Mouse (Mus musculus): Measurements from ENCODE around the gene Sh3bp5l. TPM values are rescaled to one million over a fixed set of nuclear protein-coding genes. Genes with fewer than 3 reads are reported as not detected.

Gene Sh3bp5l
- polyA plus RNA-seq, 1 experiment from 2014 or later = 56.6 TPM

DNA sequence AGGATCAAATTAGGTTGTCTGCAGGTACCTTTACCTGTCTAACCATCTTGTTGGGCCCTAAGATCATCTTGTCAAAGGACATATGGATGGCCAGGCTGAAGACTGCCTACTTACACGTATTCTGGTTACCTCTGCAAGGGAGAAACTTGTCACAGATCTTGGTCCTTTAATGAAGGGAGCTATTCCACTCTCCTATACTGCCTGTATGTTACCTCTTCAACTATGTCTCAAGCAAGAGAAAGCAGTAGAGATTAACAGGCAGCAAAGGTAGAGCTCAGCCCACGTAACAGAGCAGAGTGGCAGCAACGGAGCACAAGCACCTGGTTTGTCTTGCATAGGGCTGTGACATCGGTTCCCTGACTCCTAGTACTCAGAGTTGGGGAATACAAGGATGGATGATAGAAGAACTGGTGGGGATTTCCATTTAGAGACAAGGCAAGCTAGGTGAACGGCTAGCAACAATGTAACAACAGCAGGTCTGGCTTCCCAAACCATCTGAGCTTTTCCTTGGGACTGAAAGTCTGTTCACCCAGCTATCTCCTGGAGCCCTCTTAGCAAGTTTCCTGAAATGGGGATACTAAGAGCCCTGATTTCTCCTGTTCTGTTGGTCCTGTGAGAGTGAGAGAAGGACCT lies 14.9 kb upstream of the Sh3bp5l start:
- no peak overlapping the region for H3K27ac ChIP-seq (ENCODE audit: low read length)
- ATAC-seq = no peak
- no peaks in the 10 kb centered on the region for H3K4me1 ChIP-seq (replicated peaks; ENCODE audit: control insufficient read depth, insufficient read depth, low read length)
- H3K36me3 ChIP-seq (ENCODE audit: control insufficient read depth, insufficient read depth) = peaks cover 10% of the 10 kb centered on the region
- H3K9ac ChIP-seq (replicated peaks; ENCODE audit: low read depth, low read length) = no peak overlapping the region
- H3K9me3 ChIP-seq (ENCODE audit: control insufficient read depth, low read length) = no peaks in the 10 kb centered on the region
- H3K4me3 ChIP-seq (replicated peaks; ENCODE audit: low read length) = no peak overlapping the region
- WGBS = 90% methylated on average over 5 of the region's 5 CpGs
- no peak overlapping the region for H3K4me2 ChIP-seq (ENCODE audit: low read length)
- no peaks in the 10 kb centered on the region for H3K27me3 ChIP-seq (replicated peaks; ENCODE audit: control insufficient read depth, insufficient read depth, low read length)

GRCm38 (mm10) chr11:58316344-58316743 lies 14.2 kb upstream of the Sh3bp5l start:
- peaks cover 10% of the 10 kb centered on the region for H3K36me3 ChIP-seq (ENCODE audit: control insufficient read depth, insufficient read depth)
- H3K27me3 ChIP-seq (replicated peaks; ENCODE audit: control insufficient read depth, insufficient read depth, low read length) = no peaks in the 10 kb centered on the region
- H3K4me3 ChIP-seq (replicated peaks; ENCODE audit: low read length) = no peak overlapping the region
- H3K4me2 ChIP-seq (ENCODE audit: low read length) = no peak overlapping the region
- no peak overlapping the region for H3K27ac ChIP-seq (ENCODE audit: low read length)
- no peaks in the 10 kb centered on the region for H3K9me3 ChIP-seq (ENCODE audit: control insufficient read depth, low read length)
- 0 out of 2 replicates have a peak, but pooled peaks have one; percentile 22 for ATAC-seq
- 87% methylated on average over 17 of the region's 17 CpGs for WGBS
- no peak overlapping the region for H3K9ac ChIP-seq (replicated peaks; ENCODE audit: low read depth, low read length)
- no peaks in the 10 kb centered on the region for H3K4me1 ChIP-seq (replicated peaks; ENCODE audit: control insufficient read depth, insufficient read depth, low read length)

- peaks cover 4% of the 10 kb centered on the region for H3K4me1 ChIP-seq (replicated peaks; ENCODE audit: control insufficient read depth, insufficient read depth, low read length)
- H3K27me3 ChIP-seq (replicated peaks; ENCODE audit: control insufficient read depth, insufficient read depth, low read length) = no peaks in the 10 kb centered on the region
- 74% methylated on average over 28 of the region's 28 CpGs for WGBS
- no peak overlapping the region for H3K9ac ChIP-seq (replicated peaks; ENCODE audit: low read depth, low read length)
- no peak overlapping the region for H3K4me3 ChIP-seq (replicated peaks; ENCODE audit: low read length)
- no peak overlapping the region for H3K27ac ChIP-seq (ENCODE audit: low read length)
- 0 out of 2 replicates have a peak, but pooled peaks have one; percentile 5 for ATAC-seq
- H3K9me3 ChIP-seq (ENCODE audit: control insufficient read depth, low read length) = no peaks in the 10 kb centered on the region
- H3K36me3 ChIP-seq (ENCODE audit: control insufficient read depth, insufficient read depth) = peaks cover 10% of the 10 kb centered on the region
- H3K4me2 ChIP-seq (ENCODE audit: low read length) = no peak overlapping the region
Observed at GRCm38 (mm10) chr11:58316768-58317390, 13.6 kb upstream of the Sh3bp5l start.

GRCm38 (mm10) chr11:58322824-58323569 lies 7.5 kb upstream of the Sh3bp5l start:
- Histone ChIP-seq H3K4me3 (replicated peaks; ENCODE audit: low read length) (peak overlapping the region; percentile 81), H3K9ac (replicated peaks; ENCODE audit: low read depth, low read length) (peak overlapping the region; percentile 94), H3K4me2 (ENCODE audit: low read length) (peak overlapping the region; percentile 86), H3K4me1 (replicated peaks; ENCODE audit: control insufficient read depth, insufficient read depth, low read length) (peaks cover 22% of the 10 kb centered on the region), H3K27ac (ENCODE audit: low read length) (peak overlapping the region; percentile 95), H3K9me3 (ENCODE audit: control insufficient read depth, low read length) (no peaks in the 10 kb centered on the region), H3K27me3 (replicated peaks; ENCODE audit: control insufficient read depth, insufficient read depth, low read length) (no peaks in the 10 kb centered on the region), H3K36me3 (ENCODE audit: control insufficient read depth, insufficient read depth) (peaks cover 19% of the 10 kb centered on the region)
- WGBS = under 1% methylated on average over 62 of the region's 63 CpGs
- peak; percentile 99 for ATAC-seq

GRCm38 (mm10) chr11:58323570-58324340 lies 6.8 kb upstream of the Sh3bp5l start:
- H3K27ac ChIP-seq (ENCODE audit: low read length) = peak overlapping the region; percentile 95
- H3K27me3 ChIP-seq (replicated peaks; ENCODE audit: control insufficient read depth, insufficient read depth, low read length) = no peaks in the 10 kb centered on the region
- H3K36me3 ChIP-seq (ENCODE audit: control insufficient read depth, insufficient read depth) = peaks cover 19% of the 10 kb centered on the region
- H3K4me3 ChIP-seq (replicated peaks; ENCODE audit: low read length) = peak overlapping the region; percentile 81
- peak overlapping the region; percentile 94 for H3K9ac ChIP-seq (replicated peaks; ENCODE audit: low read depth, low read length)
- WGBS = 11% methylated on average over 24 of the region's 24 CpGs
- ATAC-seq = 0 out of 2 replicates have a peak, but pooled peaks have one; percentile 8
- peak overlapping the region; percentile 86 for H3K4me2 ChIP-seq (ENCODE audit: low read length)
- H3K4me1 ChIP-seq (replicated peaks; ENCODE audit: control insufficient read depth, insufficient read depth, low read length) = peaks cover 24% of the 10 kb centered on the region
- H3K9me3 ChIP-seq (ENCODE audit: control insufficient read depth, low read length) = no peaks in the 10 kb centered on the region

GRCm38 (mm10) chr11:58324614-58325229 lies 5.8 kb upstream of the Sh3bp5l start:
- 85% methylated on average over 3 of the region's 3 CpGs for WGBS
- no peaks in the 10 kb centered on the region for H3K27me3 ChIP-seq (replicated peaks; ENCODE audit: control insufficient read depth, insufficient read depth, low read length)
- H3K4me3 ChIP-seq (replicated peaks; ENCODE audit: low read length) = no peak overlapping the region
- no peak overlapping the region for H3K4me2 ChIP-seq (ENCODE audit: low read length)
- H3K27ac ChIP-seq (ENCODE audit: low read length) = no peak overlapping the region
- H3K36me3 ChIP-seq (ENCODE audit: control insufficient read depth, insufficient read depth) = peaks cover 13% of the 10 kb centered on the region
- no peak overlapping the region for H3K9ac ChIP-seq (replicated peaks; ENCODE audit: low read depth, low read length)
- peaks cover 33% of the 10 kb centered on the region for H3K4me1 ChIP-seq (replicated peaks; ENCODE audit: control insufficient read depth, insufficient read depth, low read length)
- no peak for ATAC-seq
- no peaks in the 10 kb centered on the region for H3K9me3 ChIP-seq (ENCODE audit: control insufficient read depth, low read length)

DNA sequence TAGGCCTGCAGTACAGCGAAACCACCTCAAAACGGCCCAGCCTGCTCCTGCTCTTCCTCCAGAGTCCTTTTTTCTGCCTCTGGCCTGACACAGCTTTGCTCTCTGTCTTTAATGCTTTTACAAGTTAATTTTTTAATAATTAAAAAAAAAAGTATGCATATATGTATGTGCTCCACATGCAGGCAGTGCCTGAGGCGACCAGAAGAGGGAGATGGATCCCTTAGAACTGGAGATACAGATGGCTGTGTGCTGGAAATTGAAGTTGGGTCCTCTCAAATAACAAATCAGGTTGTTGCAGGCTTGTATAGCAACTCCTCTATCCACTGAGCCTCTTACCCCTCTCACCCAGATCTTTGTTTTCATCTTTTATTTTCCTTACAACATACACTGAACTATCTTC lies 3.7 kb upstream of the Sh3bp5l start:
- Histone ChIP-seq H3K4me3 (replicated peaks; ENCODE audit: low read length) (no peak overlapping the region), H3K27ac (ENCODE audit: low read length) (no peak overlapping the region), H3K4me2 (ENCODE audit: low read length) (no peak overlapping the region), H3K36me3 (ENCODE audit: control insufficient read depth, insufficient read depth) (peaks cover 13% of the 10 kb centered on the region), H3K27me3 (replicated peaks; ENCODE audit: control insufficient read depth, insufficient read depth, low read length) (no peaks in the 10 kb centered on the region), H3K9ac (replicated peaks; ENCODE audit: low read depth, low read length) (no peak overlapping the region), H3K9me3 (ENCODE audit: control insufficient read depth, low read length) (no peaks in the 10 kb centered on the region), H3K4me1 (replicated peaks; ENCODE audit: control insufficient read depth, insufficient read depth, low read length) (peaks cover 38% of the 10 kb centered on the region)
- ATAC-seq = no peak
- 90% methylated on average over 3 of the region's 3 CpGs for WGBS

GRCm38 (mm10) chr11:58329906-58330275 lies 633 bp upstream of the Sh3bp5l start:
- H3K4me1 ChIP-seq (replicated peaks; ENCODE audit: control insufficient read depth, insufficient read depth, low read length) = peaks cover 34% of the 10 kb centered on the region
- H3K4me3 ChIP-seq (replicated peaks; ENCODE audit: low read length) = peak overlapping the region; percentile 92
- under 1% methylated on average over 21 of the region's 21 CpGs for WGBS
- H3K27ac ChIP-seq (ENCODE audit: low read length) = 0 out of 2 replicates have a peak overlapping the region, but pooled peaks have one; percentile 51
- H3K4me2 ChIP-seq (ENCODE audit: low read length) = peak overlapping the region; percentile 99
- ATAC-seq = peak; percentile 41
- H3K36me3 ChIP-seq (ENCODE audit: control insufficient read depth, insufficient read depth) = peaks cover 13% of the 10 kb centered on the region
- no peaks in the 10 kb centered on the region for H3K9me3 ChIP-seq (ENCODE audit: control insufficient read depth, low read length)
- no peaks in the 10 kb centered on the region for H3K27me3 ChIP-seq (replicated peaks; ENCODE audit: control insufficient read depth, insufficient read depth, low read length)
- H3K9ac ChIP-seq (replicated peaks; ENCODE audit: low read depth, low read length) = peak overlapping the region; percentile 83

All from forebrain, embryonic 16.5 days (tissue).